Mouse (Mus musculus): Measurements from ENCODE around the gene Ambra1.
A peak's percentile ranks its signal among the peaks of the same experiment; 100 is the strongest.

Gene Ambra1

DNA sequence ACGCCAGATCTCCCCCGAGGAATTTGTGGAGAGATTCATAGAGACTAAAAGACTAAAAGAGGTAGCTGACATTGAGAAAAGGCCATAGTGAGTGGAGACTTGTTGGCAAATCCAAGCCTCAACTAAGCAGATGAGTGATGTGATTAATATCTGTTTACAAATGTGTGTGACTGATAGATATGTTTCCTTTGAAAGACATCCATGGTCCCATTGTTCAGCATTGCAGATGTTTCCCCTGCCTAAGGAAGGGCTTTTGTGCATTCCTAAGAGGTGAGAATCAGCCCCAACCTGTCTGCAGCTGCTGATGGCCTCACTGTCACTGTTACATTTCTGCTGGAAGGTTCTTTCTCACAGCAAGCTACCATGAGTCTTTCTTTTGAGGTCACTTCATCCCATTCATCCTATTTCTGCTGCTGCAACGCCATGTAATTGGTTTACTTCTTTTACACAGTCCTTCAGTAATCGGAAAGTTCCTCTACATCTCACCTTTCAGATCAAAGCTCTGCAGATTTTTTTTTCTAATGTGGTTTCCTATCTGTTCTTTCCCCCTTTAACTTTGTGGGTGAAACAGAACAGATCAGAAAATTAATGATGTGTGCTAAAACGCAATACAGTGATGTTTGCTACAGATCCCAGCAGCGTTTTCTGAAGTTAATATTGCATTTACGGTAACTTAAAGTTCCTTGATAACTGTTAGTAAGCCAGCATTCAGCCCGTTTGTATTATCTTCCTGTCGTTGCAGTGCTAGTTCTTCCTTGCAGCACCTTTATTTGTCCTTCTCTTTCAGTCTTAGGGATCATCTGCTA is 146.3 kb downstream of the Ambra1 start:
- DNase-seq, result no peak

DNA sequence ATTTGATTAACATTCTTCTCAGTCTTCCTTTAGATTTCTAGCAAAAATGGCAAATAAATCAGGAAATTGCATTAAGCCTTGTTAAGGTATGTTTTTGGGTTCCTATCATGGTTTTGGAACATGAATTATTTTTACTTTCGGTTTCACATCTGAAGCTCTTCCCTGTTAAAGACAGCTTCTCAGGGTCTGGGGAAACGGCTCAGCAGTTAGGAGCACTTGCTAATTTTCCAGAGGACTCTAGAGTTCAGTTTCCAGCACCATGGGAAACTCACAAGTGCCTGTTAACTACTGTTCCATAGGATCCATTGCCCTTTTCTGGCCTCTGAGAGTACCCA is 146.8 kb downstream of the Ambra1 start:
- DNase-seq, result no peak

DNA sequence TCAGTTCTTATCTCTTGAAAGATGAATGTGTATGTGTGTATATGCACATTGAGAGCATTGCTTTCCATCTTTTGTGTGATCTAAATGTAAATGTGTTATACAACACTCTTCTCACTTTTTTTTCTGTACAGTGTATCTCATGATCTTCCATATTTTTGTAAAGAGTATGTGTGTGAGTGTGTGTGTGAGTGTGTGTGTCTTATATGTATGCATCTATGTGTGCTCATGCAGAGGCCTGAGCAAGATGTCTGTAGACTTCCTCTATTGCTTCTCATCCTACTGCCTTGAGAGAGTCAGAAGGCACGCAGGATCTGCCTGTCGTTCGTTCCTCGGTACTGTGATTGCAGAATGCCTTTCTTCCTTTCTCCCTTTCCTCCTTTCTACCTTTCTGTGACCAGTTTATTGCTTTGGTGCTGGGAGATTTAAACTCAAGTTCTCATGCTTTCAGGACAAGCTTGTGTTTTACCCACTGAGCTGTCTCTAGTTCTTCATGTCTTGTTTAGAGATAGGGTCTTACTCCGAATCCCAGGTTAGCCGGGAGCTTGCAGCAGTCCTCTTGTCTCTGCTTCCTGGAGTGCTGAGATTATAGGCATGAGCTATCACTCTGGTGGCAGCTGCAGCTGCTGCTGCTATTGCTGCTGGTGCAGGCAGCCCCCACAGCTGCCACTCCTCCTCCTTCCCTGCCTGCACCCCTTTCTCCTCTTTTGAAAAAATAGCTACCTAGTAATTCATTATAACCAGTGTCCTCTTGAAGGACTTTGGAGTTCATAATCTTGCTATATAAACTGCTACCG is 148.7 kb downstream of the Ambra1 start:
- no peak for DNase-seq

DNA sequence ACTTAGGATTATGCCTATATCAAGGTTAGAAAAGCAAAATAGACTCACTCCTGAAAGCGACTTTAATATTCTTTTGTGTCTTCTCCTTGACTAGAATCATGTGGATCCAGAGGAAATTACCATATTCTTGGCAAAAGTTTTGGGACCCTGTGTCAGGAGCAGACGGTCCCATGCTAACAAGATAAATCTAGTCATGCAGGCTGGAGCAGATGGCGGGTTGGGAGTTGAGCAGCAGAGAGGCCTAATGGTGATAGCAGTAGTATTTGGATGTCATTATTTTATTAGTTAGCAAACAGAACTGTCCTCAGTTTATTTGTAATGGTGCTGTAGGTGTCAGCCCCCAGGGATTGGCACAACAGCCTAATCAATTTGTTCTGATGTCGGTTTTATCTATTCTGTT is 154.0 kb downstream of the Ambra1 start:
- DNase-seq, result no peak

DNA sequence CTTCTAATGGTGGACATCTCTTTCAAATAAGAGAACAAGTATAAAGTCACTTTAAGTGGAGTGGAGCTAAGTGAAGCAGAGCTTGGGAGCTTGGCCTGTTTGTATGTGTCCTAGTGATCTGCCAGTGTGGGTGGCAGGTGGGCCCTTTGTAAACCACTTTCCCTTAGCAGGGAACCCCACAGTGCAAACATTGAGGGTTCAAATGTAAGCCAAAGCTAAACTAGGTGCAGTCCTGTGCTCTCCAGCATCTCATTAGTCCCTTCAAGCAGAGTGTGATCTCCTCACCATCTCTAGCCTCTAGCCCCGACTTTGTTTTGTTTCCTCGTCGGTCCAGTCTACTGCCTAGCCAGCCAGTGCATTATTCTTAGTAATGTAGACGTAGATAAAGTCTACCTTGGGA is 154.7 kb downstream of the Ambra1 start:
- DNase-seq, result no peak

DNA sequence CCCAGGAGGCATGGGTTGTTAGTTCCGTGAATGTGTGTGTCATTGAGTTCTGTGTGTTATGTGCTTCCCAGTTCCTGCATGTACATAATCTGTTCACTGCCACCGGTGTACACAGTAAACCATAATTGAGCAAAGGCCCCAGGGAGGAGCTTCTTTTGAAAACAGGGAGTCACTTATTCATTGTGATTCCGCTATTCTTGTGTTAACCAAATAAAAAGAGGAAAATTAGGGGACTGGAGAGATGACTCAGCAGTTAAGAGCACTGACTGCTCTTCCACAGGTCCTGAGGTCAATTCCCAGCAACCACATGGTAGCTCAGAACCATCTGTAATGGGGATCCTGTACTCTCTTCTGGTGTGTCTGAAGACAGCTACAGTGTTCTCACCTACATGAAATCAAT is 164.8 kb downstream of the Ambra1 start:
- DNase-seq, result no peak

DNA sequence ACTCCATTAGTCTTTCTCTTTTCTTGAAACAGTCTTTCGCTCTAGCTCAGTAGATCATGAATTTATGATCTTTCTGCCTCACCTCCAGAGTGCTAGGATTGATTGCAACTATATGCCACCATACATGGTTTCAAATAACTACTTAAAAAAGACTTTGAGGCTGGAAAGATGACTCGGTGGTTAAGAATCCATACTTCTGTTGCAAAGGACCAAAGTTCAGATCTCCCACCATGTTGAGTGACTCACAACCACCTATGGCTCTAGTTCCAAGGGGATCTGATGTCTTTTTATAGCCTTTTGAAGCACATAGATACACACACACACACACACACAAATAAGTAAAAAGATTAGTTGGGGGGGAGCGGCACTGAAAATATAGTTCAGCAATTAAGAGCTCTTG is 165.5 kb downstream of the Ambra1 start:
- DNase-seq, result no peak

DNA sequence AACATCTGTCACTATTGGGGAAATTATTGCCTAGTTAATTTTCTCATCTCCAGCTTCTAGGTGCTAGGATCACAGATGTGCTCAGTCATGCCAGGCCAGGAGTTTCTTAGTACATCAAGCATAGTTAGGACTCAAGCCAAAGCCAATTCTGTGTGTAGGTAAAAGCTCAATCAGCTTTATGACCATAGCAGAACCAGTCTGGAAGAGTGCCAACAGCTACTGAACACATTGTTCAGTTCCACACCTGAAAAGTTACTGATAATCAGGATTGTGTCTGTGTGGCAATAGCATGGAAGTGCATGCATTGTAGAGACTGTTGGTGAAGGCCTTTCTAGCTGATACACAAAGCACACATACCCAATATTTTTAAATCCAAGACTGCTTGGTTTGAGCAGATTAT is 168.0 kb downstream of the Ambra1 start:
- no peak for DNase-seq

DNA sequence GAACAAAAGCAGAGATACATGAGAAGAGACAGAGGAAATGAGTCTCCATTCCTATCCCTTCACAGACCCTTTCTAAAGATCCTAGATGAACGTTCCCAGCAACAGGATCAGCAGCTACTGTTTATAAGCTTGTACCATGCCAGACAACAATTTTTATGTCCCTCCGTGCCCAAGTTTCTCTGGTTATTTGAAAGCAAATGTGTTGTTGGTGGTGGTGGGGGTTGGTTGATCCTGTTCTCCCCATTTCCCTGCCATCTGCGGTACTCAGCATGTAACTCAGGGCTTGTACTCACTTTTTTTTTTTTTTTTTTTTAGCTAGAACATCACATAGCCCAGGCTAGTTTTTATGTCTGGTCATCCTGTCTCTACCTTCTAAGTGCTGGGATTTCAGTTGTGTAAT is 169.2 kb downstream of the Ambra1 start:
- no peak for DNase-seq

DNA sequence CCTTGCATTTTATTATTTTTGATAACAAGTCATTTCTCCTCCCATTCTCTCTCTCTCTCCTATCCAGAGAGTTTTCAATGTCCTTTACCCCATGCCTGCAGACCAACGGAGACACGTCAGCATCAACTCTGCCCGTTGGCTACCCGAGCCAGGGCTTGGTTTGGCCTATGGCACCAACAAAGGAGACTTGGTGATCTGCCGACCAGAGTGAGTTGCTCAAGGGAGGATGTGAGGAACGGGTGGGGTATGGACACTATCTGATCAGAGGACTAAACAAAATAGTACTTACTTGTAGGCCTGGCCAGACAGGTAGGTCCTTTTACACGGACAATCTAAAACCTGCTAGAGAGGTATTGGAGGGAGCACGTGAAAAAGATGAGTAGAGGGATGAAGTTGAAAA is 170.5 kb downstream of the Ambra1 start:
- no peak for DNase-seq

DNA sequence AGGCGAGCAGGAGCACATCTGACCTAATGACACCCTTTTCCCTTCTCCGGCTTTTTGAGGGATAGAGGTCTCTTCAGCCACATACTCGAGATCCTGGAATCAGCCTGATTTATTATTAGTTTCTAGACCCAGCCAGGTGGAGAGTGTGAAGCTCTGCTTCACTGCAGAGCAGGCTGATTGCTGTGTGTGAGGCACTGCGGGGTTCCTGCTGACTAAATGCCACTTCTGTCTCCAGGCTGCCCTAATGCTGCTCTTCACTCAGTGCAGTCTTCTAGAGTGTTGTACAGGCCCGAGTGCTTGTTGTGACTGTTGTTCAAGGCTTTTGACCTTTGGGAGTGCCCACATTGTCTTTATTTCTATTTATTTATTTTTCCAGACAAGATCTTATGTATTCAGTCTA is 172.4 kb downstream of the Ambra1 start:
- no peak for DNase-seq

DNA sequence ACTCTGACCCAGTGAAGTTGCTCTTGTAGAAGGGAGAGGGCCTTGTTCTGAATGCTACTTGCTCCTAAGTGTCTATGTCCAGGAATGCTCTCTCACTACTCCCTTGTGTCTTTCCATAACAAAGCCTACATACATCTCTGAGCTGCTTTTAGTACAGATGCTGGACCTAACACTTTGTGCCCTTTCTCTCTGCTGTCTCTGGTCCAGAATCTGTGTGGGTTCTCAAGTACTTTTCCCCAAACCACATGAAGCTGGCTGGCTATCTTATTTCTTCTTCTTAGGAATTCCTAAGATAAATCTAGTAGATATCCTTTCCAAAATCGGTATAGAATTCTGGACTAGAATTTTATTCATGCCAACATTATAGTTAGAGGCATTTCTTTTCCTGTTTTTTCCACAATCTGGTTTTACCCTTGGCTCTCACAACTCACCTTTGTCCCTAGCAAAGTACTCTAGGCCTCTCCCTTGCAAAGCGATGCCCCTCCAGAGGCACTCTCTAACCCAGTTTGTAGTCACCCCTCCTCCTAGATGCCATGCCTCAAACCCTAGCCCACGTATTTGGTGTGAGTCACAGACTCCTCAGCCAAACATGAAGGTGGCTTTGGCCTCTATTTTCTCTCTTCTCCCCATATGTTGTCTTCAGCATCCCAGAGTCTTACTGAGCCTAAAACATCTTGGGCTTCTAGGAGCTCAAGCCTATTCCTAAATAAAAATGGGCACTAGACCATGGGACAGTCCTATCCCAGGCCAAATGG is 173.4 kb downstream of the Ambra1 start:
- no peak for DNase-seq

DNA sequence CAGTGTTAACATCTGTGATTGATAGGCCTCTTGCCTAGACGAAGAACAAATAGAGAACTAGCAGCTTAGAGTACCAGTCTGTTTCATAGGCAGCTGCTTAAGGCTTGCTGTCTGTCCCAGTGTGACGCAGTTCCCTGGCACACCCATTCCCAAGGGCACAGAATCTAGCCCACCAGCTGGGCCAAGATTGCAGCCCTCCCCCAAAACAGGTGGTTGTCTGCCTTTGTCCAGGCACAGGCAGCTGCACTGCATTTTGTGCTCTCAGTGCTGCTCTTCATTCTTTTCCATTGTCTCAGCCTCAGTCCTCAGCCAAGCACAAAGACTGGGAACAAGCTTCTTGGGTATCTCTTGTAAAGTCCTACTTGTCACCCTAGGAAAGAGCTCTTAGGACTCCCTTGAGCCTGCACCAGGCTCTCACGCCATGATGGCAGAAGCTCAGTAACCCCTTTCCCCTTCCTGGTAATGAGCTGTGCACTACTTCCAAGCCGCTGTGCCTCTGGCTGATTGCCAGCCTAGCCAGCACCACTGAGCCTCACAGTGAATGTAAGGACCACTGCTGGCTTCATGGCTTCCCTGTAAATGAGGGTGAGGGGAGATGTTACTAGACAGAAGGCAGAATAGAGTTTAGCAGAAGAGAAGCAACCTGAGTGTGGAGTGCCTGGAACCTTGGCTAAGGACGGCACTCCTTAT is 174.8 kb downstream of the Ambra1 start:
- DNase-seq, result no peak

DNA sequence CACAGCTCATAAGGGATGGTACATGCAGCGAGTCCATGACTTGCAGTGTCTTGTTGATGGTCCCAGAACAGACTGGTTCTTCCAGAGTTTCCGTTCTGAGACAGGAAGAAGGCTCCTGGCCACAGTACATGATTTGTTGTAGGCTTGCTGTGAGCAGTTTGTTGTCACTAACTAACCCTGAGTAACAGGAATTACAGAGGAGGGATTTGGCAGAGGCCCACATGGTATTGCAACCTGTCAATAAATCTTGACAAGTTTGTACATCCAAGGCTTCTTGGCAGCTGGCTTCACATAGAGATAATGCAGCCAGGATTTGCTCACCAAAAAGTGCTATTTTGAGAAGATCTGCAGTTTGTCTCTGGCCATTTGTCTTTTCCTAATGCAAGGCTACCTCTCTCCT is 176.2 kb downstream of the Ambra1 start:
- DNase-seq, result no peak

DNA sequence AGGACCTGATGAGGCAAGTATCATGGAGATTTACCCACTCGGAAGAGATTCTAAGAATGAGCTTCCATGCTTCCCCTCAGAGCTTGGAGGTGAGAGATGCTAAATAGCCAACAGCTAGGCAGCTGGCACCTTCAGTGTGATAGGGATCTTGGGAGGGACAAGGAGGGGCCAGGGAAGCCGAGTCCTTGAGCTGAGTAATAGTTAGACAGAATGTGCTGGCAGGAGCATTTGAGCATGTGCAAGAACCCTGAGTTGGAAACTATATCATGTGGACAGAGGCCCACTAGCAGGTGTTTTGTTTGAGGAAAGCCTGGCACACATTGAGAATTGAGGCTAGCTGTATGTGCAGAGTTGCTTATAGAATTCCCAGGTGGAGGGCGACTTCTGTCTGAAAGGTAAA is 182.7 kb downstream of the Ambra1 start:
- no peak for DNase-seq

DNA sequence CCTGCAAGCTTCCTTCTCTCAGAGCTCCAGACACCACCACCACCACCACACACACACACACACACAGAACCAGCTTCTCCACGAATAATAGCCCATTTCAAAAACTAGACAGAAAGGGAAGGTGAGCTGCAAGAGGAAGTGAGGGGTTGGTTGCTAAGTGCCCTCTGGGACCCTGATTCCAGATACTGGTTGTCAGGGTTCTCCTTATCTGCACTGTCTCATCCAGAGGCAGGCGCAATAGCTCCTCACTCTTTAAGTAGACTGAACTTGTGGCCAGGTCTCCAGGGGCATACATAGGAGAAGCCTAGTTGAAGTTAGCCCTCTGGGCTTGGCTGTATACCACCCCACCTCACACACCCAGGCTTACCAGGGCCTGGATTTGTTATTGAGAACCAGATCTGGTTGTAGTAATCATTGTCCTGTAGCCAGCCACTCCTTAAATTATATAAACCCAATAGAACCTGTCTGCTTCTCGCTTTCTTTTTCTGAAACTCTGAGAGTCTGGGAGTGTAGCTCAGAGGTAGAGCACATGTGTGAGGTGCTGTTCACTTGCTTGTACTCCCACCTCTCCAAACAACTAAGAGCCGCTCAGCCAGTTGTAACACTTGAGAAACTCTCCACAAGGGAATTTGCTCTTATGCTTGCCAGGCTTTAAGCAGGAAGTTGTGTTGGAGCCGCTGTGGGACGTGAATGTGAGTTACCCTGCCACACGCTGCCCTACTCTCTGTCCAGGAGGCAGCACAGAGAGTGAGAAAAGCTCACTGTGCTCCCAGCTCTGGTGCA is 183.6 kb downstream of the Ambra1 start:
- no peak for DNase-seq

DNA sequence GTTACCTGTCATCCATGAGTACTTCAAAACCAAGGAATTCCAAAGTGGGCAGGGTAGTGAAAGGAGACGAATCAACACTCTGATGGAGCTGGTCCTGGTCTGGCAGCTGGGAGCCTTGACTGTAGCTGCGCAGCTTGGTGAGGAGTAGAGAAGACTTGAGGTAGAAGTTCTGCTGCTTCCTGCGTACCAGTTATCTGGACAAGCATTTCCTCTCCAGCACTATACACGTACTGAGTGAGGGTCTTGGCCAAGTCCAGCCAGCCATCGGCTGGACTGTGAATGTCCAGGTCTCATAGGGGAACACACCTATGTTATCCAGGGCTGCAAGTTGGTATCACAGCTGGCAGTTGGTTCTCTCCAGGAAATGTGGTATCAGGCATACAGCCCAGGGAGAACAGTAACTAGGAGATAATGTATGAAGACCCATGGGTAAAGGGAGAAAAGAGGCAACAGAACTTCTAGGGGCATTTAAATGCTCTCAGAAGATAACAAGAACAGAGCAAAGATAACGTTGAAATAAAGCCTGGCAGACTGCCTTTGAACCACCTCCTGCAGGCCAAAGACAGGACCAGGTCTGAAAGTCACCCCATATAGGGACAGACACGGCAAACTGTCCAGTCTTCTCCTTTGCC is 186.5 kb downstream of the Ambra1 start:
- no peak for DNase-seq

DNA sequence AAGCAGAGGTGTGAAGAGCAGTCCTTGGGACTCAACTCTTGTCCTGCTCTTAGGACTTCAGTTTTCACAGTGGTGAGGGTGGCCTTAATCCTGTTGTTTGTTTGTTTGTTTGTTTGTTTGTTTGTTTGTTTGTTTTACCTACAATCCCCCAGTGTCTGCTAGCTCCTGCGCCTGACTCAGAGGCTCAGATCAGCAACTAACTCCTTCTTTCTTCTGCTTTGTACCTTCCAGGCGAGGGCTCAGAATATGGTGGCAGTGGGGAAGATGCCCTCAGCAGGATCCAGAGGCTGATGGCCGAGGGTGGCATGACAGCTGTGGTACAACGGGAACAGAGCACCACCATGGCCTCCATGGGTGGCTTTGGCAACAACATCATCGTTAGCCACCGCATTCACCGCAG is 187.2 kb downstream of the Ambra1 start:
- DNase-seq, result no peak

DNA sequence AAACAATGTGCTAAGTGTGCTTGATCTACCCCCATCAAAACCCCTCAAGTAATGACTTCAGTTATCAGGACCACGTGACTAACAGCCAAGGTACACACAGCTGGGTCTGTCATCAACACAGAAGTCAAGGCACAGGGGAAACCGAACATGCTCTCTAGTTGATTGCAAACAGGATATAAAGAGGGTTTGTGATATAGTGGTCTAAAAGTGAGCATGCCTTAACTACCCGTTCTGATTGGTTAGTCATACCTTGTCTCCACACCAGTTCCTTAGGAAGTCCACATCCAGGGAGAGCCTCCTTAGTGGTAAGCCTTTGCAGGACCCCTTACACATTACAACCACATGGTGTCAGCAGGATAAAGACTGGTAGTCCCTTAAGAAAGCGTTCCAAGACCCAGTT is 190.2 kb downstream of the Ambra1 start:
- no peak for DNase-seq

DNA sequence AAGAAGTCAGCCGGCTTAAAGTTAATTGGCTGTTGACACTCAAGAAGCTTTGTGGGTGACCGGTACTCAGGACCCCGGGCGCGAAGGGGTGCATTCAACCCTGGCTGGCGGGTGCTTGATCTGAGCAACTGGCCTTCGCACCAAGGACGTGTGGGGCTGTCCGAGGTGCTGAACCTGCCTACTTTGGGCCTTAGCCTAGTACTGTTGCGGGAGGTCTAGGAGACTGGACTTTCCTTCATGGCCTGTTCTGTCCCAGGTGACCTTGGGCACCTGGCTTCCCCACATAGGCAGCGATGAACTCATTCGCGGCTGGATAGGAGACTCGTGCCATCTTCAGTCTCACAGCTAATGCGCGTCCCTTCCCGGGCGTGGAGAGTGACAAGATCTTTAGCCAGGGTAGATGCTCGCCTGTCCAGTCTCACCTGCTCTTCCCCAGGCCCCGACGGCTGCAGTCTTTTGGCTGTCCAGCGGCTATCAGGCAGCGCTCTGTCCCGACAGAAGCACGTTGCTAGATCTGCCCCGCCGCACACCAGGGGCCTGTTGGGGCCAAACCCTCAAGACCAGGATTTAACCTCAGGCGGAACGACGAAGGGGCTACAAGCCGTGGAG is 191.4 kb downstream of the Ambra1 start:
- peak; percentile 83 for DNase-seq

DNA sequence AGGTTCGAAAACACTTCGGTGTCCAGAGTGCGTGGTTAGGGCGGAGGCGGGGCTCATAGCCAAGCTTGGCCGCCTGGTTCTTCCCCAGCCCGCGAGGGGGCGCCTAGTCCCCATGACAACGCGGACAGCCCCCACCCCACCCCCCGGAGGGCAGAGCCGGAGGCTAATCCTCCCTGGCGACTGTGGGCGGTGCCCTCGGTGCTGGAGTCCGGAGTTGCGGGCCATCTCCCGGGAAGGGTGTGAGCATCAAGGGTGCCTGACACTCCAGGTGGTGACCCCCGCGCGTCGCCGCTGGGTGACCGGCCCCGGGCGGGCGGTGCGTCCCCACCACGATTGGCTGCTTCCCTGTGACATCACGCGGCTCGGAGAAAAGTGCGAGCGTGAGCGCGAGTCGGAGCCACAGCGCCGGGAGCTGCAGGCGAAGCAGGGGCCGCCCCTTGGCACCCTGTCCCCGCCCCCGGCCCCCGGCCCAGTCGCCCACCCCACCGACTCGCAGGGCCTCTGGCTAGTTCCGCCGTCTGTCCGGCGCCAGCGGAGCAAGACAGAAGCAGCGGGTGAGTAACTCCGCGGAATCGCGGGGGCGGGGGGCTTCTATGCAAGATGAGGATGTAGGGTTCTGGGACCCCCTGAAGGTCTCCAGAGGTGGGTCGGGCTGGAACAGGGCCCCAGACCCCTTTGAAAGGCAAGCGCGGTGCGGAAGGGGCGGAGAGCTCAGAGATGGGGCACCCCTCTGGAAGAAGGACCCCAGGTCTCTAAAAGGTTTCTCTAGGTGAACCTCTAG is 192.0 kb downstream of the Ambra1 start:
- peak; percentile 43 for DNase-seq

Measured in kidney, adult 18-20 months (tissue).